Mouse (Mus musculus) adrenal gland (tissue): ENCODE results near the gene Gnat2.

Source experiments
- intact Hi-C: fragments of 180-260 bp; cut with DNase I; formaldehyde crosslinking; loops from one replicate; pipeline ENCODE4 v1.15.1; 2025

Gnat2 gene

GRCm38 (mm10) chr3:108112666-108113065 lies 20.1 kb downstream of the Gnat2 start:
- intact Hi-C loops: no loop called here

- intact Hi-C loops: no loop called here
Observed at GRCm38 (mm10) chr3:108113591-108114289, 21.2 kb downstream of the Gnat2 start.

GRCm38 (mm10) chr3:108117465-108117864 lies 24.9 kb downstream of the Gnat2 start:
- intact Hi-C loops: no loop called here

GRCm38 (mm10) chr3:108121101-108121500 lies 28.5 kb downstream of the Gnat2 start:
- intact Hi-C loops: no loop called here

GRCm38 (mm10) chr3:108123242-108123641 lies 30.7 kb downstream of the Gnat2 start:
- intact Hi-C loops: no loop called here

- intact Hi-C loops: no loop called here
Observed at GRCm38 (mm10) chr3:108124131-108124530, 31.5 kb downstream of the Gnat2 start.

- intact Hi-C loops: no loop called here
Observed at GRCm38 (mm10) chr3:108126327-108126726, 33.7 kb downstream of the Gnat2 start.

GRCm38 (mm10) chr3:108128520-108128919 lies 35.9 kb downstream of the Gnat2 start:
- intact Hi-C loops: no loop called here

- intact Hi-C loops: no loop called here
Observed at GRCm38 (mm10) chr3:108129367-108129766, 36.8 kb downstream of the Gnat2 start.

GRCm38 (mm10) chr3:108129804-108130203 lies 37.2 kb downstream of the Gnat2 start:
- intact Hi-C loops: no loop called here

GRCm38 (mm10) chr3:108131216-108131615 lies 38.6 kb downstream of the Gnat2 start:
- intact Hi-C loops: no loop called here

GRCm38 (mm10) chr3:108131821-108132220 lies 39.2 kb downstream of the Gnat2 start:
- intact Hi-C loops: no loop called here

- intact Hi-C loops: no loop called here
Observed at GRCm38 (mm10) chr3:108132484-108132883, 39.9 kb downstream of the Gnat2 start.

GRCm38 (mm10) chr3:108134701-108135100 lies 42.1 kb downstream of the Gnat2 start:
- intact Hi-C loops: no loop called here

- intact Hi-C loops: no loop called here
Observed at GRCm38 (mm10) chr3:108139113-108139512, 46.5 kb downstream of the Gnat2 start.

- intact Hi-C loops: loop anchor here (10.0 kb wide), 1 partner anchor 186 kb away; no protein-coding TSS in a partner anchor
Observed at GRCm38 (mm10) chr3:108140786-108141185, 48.2 kb downstream of the Gnat2 start.

GRCm38 (mm10) chr3:108145534-108146445 lies 53.2 kb downstream of the Gnat2 start, which contains the start of gene Gnai3:
TSS of gene Gnai3 (minus strand) at chr3:108146146.
- intact Hi-C loops: loop anchor here (2.0 to 10.0 kb wide), 3 partner anchors 75 to 213 kb away; partner anchors contain the start of gene Gstm7

GRCm38 (mm10) chr3:108146671-108147070 lies 54.1 kb downstream of the Gnat2 start:
- intact Hi-C loops: loop anchor here (2.0 to 10.0 kb wide), 3 partner anchors 76 to 214 kb away; partner anchors contain the start of gene Gstm7

GRCm38 (mm10) chr3:108147386-108148235 lies 55.0 kb downstream of the Gnat2 start:
- intact Hi-C loops: loop anchor here (2.0 to 10.0 kb wide), 3 partner anchors 77 to 215 kb away; partner anchors contain the start of gene Gstm7
